ENCODE assay signal across 8 mouse cellular contexts in genomic region chr6:125131302-125132156, GRCm38 (mm10). TPM values are rescaled to one million over a fixed set of nuclear protein-coding genes. Genes with fewer than 3 reads are reported as not detected.
DNase-seq lines count a peak whose midpoint lies in the region; ATAC-seq lines count a peak whose summit lies in the region.

Gene Nop2, plus strand, starts transcription at chr6:125131909.

- peak within 1 kb of the TSS; percentile 94 for H3K4me2 ChIP-seq in hindbrain, embryonic 16.5 days (ENCODE audit: low read length)

- peaks cover 47% of the 10 kb centered on the region for H3K36me3 ChIP-seq in hindbrain, embryonic 16.5 days (ENCODE audit: control insufficient read depth, insufficient read depth, low read length)

- peak within 1 kb of the TSS; percentile 85 for H3K9ac ChIP-seq in hindbrain, embryonic 16.5 days (ENCODE audit: low read depth, low read length)

- peak; percentile 98 for DNase-seq in WW6 (ENCODE audit: low read depth, low spot score)
- DNase-seq in cerebellum, postnatal 36 days: peak; percentile 77 to 85
- DNase-seq in gastrocnemius, adult 18-20 months (ENCODE audit: low spot score): peak; percentile 84
- peak; percentile 55 to 76 for DNase-seq in left cerebral cortex, adult 8-10 months (ENCODE audit: low spot score in 2 of 2)
- DNase-seq in right cerebral cortex, postnatal 14 days: peak; percentile 87
- peak; percentile 71 to 87 for DNase-seq in urinary bladder, postnatal 36 days (ENCODE audit: low spot score in 2 of 2)

- H3K27me3 ChIP-seq in hindbrain, embryonic 16.5 days (replicated peaks; ENCODE audit: control insufficient read depth, insufficient read depth, low read length): no peaks in the 10 kb centered on the region

- H3K27ac ChIP-seq in hindbrain, embryonic 16.5 days (ENCODE audit: low read depth, low read length): peak within 1 kb of the TSS; percentile 86

- peak within 1 kb of the TSS; percentile 92 for H3K4me3 ChIP-seq in hindbrain, embryonic 16.5 days (ENCODE audit: low read length)

- WGBS in hindbrain, embryonic 16.5 days: under 1% methylated on average over 56 of the region's 66 CpGs

- H3K9me3 ChIP-seq in hindbrain, embryonic 16.5 days (ENCODE audit: control insufficient read depth, low read length): no peaks in the 10 kb centered on the region

- peak; percentile 96 for ATAC-seq in hindbrain, embryonic 16.5 days
- peak; percentile 89 for ATAC-seq in megakaryocyte progenitor cell, adult 5-6 weeks (replicated peaks; ENCODE audit: poor library complexity)

- H3K4me1 ChIP-seq in hindbrain, embryonic 16.5 days (ENCODE audit: control insufficient read depth, insufficient read depth, low read depth, low read length): peaks cover 9% of the 10 kb centered on the region

RNA-seq across cellular contexts. Expression of gene Nop2, which starts in this region (rescaled TPM):
- total RNA-seq in gastrocnemius, adult 18-20 months (2021): 10 to 100 TPM; 16.3 to 17.7 TPM
- 48.6 and 50.7 TPM in 2 replicates for polyA plus RNA-seq in hindbrain, embryonic 16.5 days (2015; fragmentation: Nextera tagmentation; extraction: Ambion mirVana)
- total RNA-seq in left cerebral cortex, adult 8-10 months (2022): 10 to 100 TPM; 25.4 to 28.2 (median 27.2) TPM
- total RNA-seq in megakaryocyte progenitor cell, adult 5-6 weeks (2015): 42.8 and 43.7 TPM in 2 replicates
- total RNA-seq in megakaryocyte progenitor cell, adult 5-6 weeks (2017): 82.3 and 83.8 TPM in 2 replicates

Comparison
In these comparisons a context has a peak if more than half of its experiments do, and no peak if none do; other contexts are left out.
1. Peak in every context shown above with its lines: DNase-seq, ATAC-seq, H3K4me3 ChIP-seq and H3K27ac ChIP-seq.